Comparison of ENCODE assay signal across 8 mouse cellular contexts in the genomic region with DNA sequence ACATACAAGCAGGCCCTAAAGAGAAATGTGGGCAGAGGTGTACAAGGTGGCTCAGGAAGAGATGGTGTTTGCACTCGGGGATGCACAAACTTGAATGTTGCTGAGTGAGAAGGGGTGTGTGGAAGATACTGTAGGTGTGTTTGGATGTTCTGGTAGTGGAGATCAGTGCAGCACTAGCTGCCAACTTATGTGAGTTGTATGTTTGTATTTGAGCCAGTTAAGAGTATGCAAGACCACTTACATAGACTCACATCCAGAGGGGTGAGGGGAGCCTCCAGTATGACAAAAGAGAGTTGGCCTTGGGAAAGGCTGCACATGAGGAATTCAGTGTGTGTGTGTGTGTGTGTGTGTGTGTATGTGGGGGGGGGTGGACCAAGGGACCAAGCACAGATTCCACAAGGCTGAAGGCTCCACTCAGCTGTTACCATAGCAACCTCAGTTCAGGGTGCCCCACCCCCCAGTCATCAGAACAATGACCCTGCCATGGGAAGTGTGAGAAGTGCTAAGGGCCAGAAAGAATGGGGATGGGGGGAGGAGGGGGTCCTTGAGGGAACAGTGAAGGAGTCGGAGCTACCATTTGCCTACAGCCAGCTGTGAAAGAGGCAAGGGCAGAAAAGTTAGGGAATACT. TPM values are rescaled to one million over a fixed set of nuclear protein-coding genes. Genes with fewer than 3 reads are reported as not detected.
DNase-seq lines count a peak whose midpoint lies in the region; ATAC-seq and TF ChIP-seq lines count a peak whose summit lies in the region.

No protein-coding gene starts in this region.

- peak overlapping the region; percentile 28; the same call in 1 of the 2 replicates for H3K4me3 ChIP-seq in heart, embryonic 10.5 days
- no peak overlapping the region for H3K4me3 ChIP-seq in bone marrow macrophage, adult 2 months (ENCODE audit: insufficient read depth, low read length)
- peak overlapping the region; percentile 85 for H3K4me3 ChIP-seq in forebrain, embryonic 10.5 days
- no peak overlapping the region for H3K4me3 ChIP-seq in limb, embryonic 11.5 days (ENCODE audit: low read depth, low read length)
- no peak overlapping the region for H3K4me3 ChIP-seq in stomach, embryonic 16.5 days (replicated peaks; ENCODE audit: low read length)

- H3K9me3 ChIP-seq in heart, embryonic 10.5 days: no peaks in the 10 kb centered on the region
- H3K9me3 ChIP-seq in forebrain, embryonic 10.5 days: no peaks in the 10 kb centered on the region
- no peaks in the 10 kb centered on the region for H3K9me3 ChIP-seq in limb, embryonic 11.5 days (ENCODE audit: control insufficient read depth, low read length)
- no peaks in the 10 kb centered on the region for H3K9me3 ChIP-seq in stomach, embryonic 16.5 days (replicated peaks; ENCODE audit: control insufficient read depth, low read length)

- no peak for DNase-seq in heart, embryonic 10.5 days (ENCODE audit: low spot score)
- DNase-seq in heart, postnatal 25 days (ENCODE audit: low spot score): no peak
- DNase-seq in forebrain, embryonic 10.5 days (ENCODE audit: extremely low spot score, low spot score): peak; percentile 91
- no peak for DNase-seq in limb, embryonic 11.5 days (ENCODE audit: low spot score)
- no peak for DNase-seq in frontal cortex, postnatal 14 days (ENCODE audit: low spot score in 2 of 2)
- no peak for DNase-seq in gastrocnemius, postnatal 25 days

- TF ChIP-seq CTCF in bone marrow macrophage, adult 2 months (IDR thresholded peaks at IDR 0.05; ENCODE audit: low read depth, low read length): no peak

- 30% methylated on average over 2 of the region's 2 CpGs for WGBS in heart, embryonic 10.5 days
- WGBS in forebrain, embryonic 10.5 days: 13% methylated on average over 2 of the region's 2 CpGs
- WGBS in limb, embryonic 11.5 days: 22% methylated on average over 2 of the region's 2 CpGs
- 25% methylated on average over 2 of the region's 2 CpGs for WGBS in stomach, embryonic 16.5 days

- H3K27me3 ChIP-seq in heart, embryonic 10.5 days (ENCODE audit: insufficient read depth, poor library complexity, severe bottlenecking): no peaks in the 10 kb centered on the region
- H3K27me3 ChIP-seq in forebrain, embryonic 10.5 days (ENCODE audit: poor library complexity, severe bottlenecking): no peaks in the 10 kb centered on the region
- H3K27me3 ChIP-seq in limb, embryonic 11.5 days (ENCODE audit: control insufficient read depth, insufficient read depth, low read length): no peaks in the 10 kb centered on the region
- no peaks in the 10 kb centered on the region for H3K27me3 ChIP-seq in stomach, embryonic 16.5 days (ENCODE audit: control insufficient read depth, insufficient read depth, low read length)

- peaks cover 34% of the 10 kb centered on the region for H3K36me3 ChIP-seq in heart, embryonic 10.5 days
- H3K36me3 ChIP-seq in forebrain, embryonic 10.5 days (replicated peaks): peaks cover 42% of the 10 kb centered on the region
- H3K36me3 ChIP-seq in limb, embryonic 11.5 days (ENCODE audit: control insufficient read depth, insufficient read depth, low read length): peaks cover 10% of the 10 kb centered on the region; the same call in 1 of the 2 replicates
- H3K36me3 ChIP-seq in stomach, embryonic 16.5 days (ENCODE audit: control insufficient read depth, insufficient read depth, low read length): peaks cover 5% of the 10 kb centered on the region; the same call in 1 of the 2 replicates

- 0 out of 2 replicates have a peak, but pooled peaks have one; percentile 19 for ATAC-seq in limb, embryonic 11.5 days (ENCODE audit: insufficient number of reproducible peaks, low FRiP score, low TSS enrichment, low read depth)
- no peak for ATAC-seq in stomach, embryonic 16.5 days (ENCODE audit: insufficient read depth, low FRiP score)

- intact Hi-C loops in heart, postnatal 25 days (cut with DNase I): no loop called here

- peak overlapping the region; percentile 92 for H3K27ac ChIP-seq in heart, embryonic 10.5 days
- H3K27ac ChIP-seq in bone marrow macrophage, adult 2 months (ENCODE audit: insufficient read depth, low read depth, low read length): peak overlapping the region; percentile 3; the same call in 1 of the 2 replicates
- H3K27ac ChIP-seq in forebrain, embryonic 10.5 days: peak overlapping the region; percentile 96
- peak overlapping the region; percentile 86 for H3K27ac ChIP-seq in limb, embryonic 11.5 days (replicated peaks; ENCODE audit: low read depth, low read length)
- H3K27ac ChIP-seq in stomach, embryonic 16.5 days (ENCODE audit: low read length): peak overlapping the region; percentile 43

- TF ChIP-seq POLR2A in bone marrow macrophage, adult 2 months (IDR thresholded peaks at IDR 0.05; ENCODE audit: borderline replicate concordance, low read depth, low read length): no peak

- H3K4me1 ChIP-seq in heart, embryonic 10.5 days: peaks cover 67% of the 10 kb centered on the region
- H3K4me1 ChIP-seq in bone marrow macrophage, adult 2 months (ENCODE audit: control insufficient read depth, insufficient read depth, low read length): peaks cover 33% of the 10 kb centered on the region
- H3K4me1 ChIP-seq in forebrain, embryonic 10.5 days: peaks cover 82% of the 10 kb centered on the region
- H3K4me1 ChIP-seq in limb, embryonic 11.5 days (ENCODE audit: control insufficient read depth, insufficient read depth, low read length): peaks cover 50% of the 10 kb centered on the region
- H3K4me1 ChIP-seq in stomach, embryonic 16.5 days (ENCODE audit: control insufficient read depth, insufficient read depth, low read length): peaks cover 71% of the 10 kb centered on the region

- no peak overlapping the region for H3K9ac ChIP-seq in limb, embryonic 11.5 days (ENCODE audit: low read length)
- peak overlapping the region; percentile 32; the same call in 1 of the 2 replicates for H3K9ac ChIP-seq in stomach, embryonic 16.5 days (ENCODE audit: low read length)

- peak overlapping the region; percentile 1; the same call in 1 of the 2 replicates for H3K4me2 ChIP-seq in limb, embryonic 11.5 days (ENCODE audit: low read depth, severe bottlenecking)
- H3K4me2 ChIP-seq in stomach, embryonic 16.5 days (ENCODE audit: low read depth, low read length): peak overlapping the region; percentile 5; the same call in 1 of the 2 replicates

RNA-seq across cellular contexts. Expression of a gene that starts 3.6 kb away (rescaled TPM):
- polyA plus RNA-seq in heart, embryonic 10.5 days (2016; fragmentation: Nextera tagmentation; extraction: Ambion mirVana): 115 and 152 TPM in 2 replicates
- total RNA-seq in heart, postnatal 25 days (2021): 10 to 100 TPM; 65.8 to 70.5 TPM
- 249 and 256 TPM in 2 replicates for polyA plus RNA-seq in bone marrow macrophage, adult 2 months (2012; ENCODE audit: insufficient read depth, insufficient read length, missing spikeins)
- 282 and 292 TPM in 2 replicates for polyA plus RNA-seq in forebrain, embryonic 10.5 days (2016; fragmentation: Nextera tagmentation; extraction: Ambion mirVana)
- 81.9 and 82.3 TPM in 2 replicates for polyA plus RNA-seq in limb, embryonic 11.5 days (2014; fragmentation: Nextera tagmentation; extraction: Ambion mirVana)
- polyA plus RNA-seq in stomach, embryonic 16.5 days (2015; fragmentation: Nextera tagmentation; extraction: Ambion mirVana): 131 and 148 TPM in 2 replicates
- 10 to 100 TPM; 32.6 to 33.3 TPM for total RNA-seq in gastrocnemius, postnatal 25 days (2021)

RNA-seq across cellular contexts. Expression of a gene that starts 16.7 kb away (rescaled TPM):
- 225 and 307 TPM in 2 replicates for polyA plus RNA-seq in heart, embryonic 10.5 days (2016; fragmentation: Nextera tagmentation; extraction: Ambion mirVana)
- 10 to 100 TPM; 12.6 to 18.0 TPM for total RNA-seq in heart, postnatal 25 days (2021)
- not detected in 2 replicates for polyA plus RNA-seq in bone marrow macrophage, adult 2 months (2012; ENCODE audit: insufficient read depth, insufficient read length, missing spikeins)
- polyA plus RNA-seq in forebrain, embryonic 10.5 days (2016; fragmentation: Nextera tagmentation; extraction: Ambion mirVana): 0.69 and 0.99 TPM in 2 replicates
- polyA plus RNA-seq in limb, embryonic 11.5 days (2014; fragmentation: Nextera tagmentation; extraction: Ambion mirVana): 1.6 and 2.2 TPM in 2 replicates
- polyA plus RNA-seq in stomach, embryonic 16.5 days (2015; fragmentation: Nextera tagmentation; extraction: Ambion mirVana): 26.1 and 53.9 TPM in 2 replicates
- total RNA-seq in gastrocnemius, postnatal 25 days (2021): 1,000 to 10,000 TPM; 5,450 to 5,866 TPM

RNA-seq across cellular contexts. Expression of a gene that starts 55.1 kb away (rescaled TPM):
- 110 and 125 TPM in 2 replicates for polyA plus RNA-seq in heart, embryonic 10.5 days (2016; fragmentation: Nextera tagmentation; extraction: Ambion mirVana)
- total RNA-seq in heart, postnatal 25 days (2021): 100 to 1,000 TPM; 109 to 114 TPM
- 73.2 and 78.3 TPM in 2 replicates for polyA plus RNA-seq in bone marrow macrophage, adult 2 months (2012; ENCODE audit: insufficient read depth, insufficient read length, missing spikeins)
- 132 and 138 TPM in 2 replicates for polyA plus RNA-seq in forebrain, embryonic 10.5 days (2016; fragmentation: Nextera tagmentation; extraction: Ambion mirVana)
- polyA plus RNA-seq in limb, embryonic 11.5 days (2014; fragmentation: Nextera tagmentation; extraction: Ambion mirVana): 119 and 127 TPM in 2 replicates
- 120 and 123 TPM in 2 replicates for polyA plus RNA-seq in stomach, embryonic 16.5 days (2015; fragmentation: Nextera tagmentation; extraction: Ambion mirVana)
- total RNA-seq in gastrocnemius, postnatal 25 days (2021): 100 to 1,000 TPM; 131 to 159 TPM

RNA-seq across cellular contexts. Expression of a gene that starts 55.2 kb away (rescaled TPM):
- 0.09 and 0.12 TPM in 2 replicates for polyA plus RNA-seq in heart, embryonic 10.5 days (2016; fragmentation: Nextera tagmentation; extraction: Ambion mirVana)
- total RNA-seq in heart, postnatal 25 days (2021): not detected
- not detected in 2 replicates for polyA plus RNA-seq in bone marrow macrophage, adult 2 months (2012; ENCODE audit: insufficient read depth, insufficient read length, missing spikeins)
- not detected in 2 replicates for polyA plus RNA-seq in forebrain, embryonic 10.5 days (2016; fragmentation: Nextera tagmentation; extraction: Ambion mirVana)
- not detected in 2 replicates for polyA plus RNA-seq in limb, embryonic 11.5 days (2014; fragmentation: Nextera tagmentation; extraction: Ambion mirVana)
- polyA plus RNA-seq in stomach, embryonic 16.5 days (2015; fragmentation: Nextera tagmentation; extraction: Ambion mirVana): 0.04 TPM in 1 of 2 replicates, not detected in the other
- total RNA-seq in gastrocnemius, postnatal 25 days (2021): under 1 TPM; 0.59 to 0.88 TPM

RNA-seq across cellular contexts. Expression of a gene that starts 58.4 kb away (rescaled TPM):
- polyA plus RNA-seq in heart, embryonic 10.5 days (2016; fragmentation: Nextera tagmentation; extraction: Ambion mirVana): 30.1 and 33.2 TPM in 2 replicates
- 10 to 100 TPM in 1 of 2 experiments, 1 to 10 TPM in 1; 9.3 to 15.2 TPM for total RNA-seq in heart, postnatal 25 days (2021)
- polyA plus RNA-seq in bone marrow macrophage, adult 2 months (2012; ENCODE audit: insufficient read depth, insufficient read length, missing spikeins): 90.3 and 110 TPM in 2 replicates
- 53.0 and 55.4 TPM in 2 replicates for polyA plus RNA-seq in forebrain, embryonic 10.5 days (2016; fragmentation: Nextera tagmentation; extraction: Ambion mirVana)
- 31.9 and 35.4 TPM in 2 replicates for polyA plus RNA-seq in limb, embryonic 11.5 days (2014; fragmentation: Nextera tagmentation; extraction: Ambion mirVana)
- 27.8 and 35.0 TPM in 2 replicates for polyA plus RNA-seq in stomach, embryonic 16.5 days (2015; fragmentation: Nextera tagmentation; extraction: Ambion mirVana)
- total RNA-seq in gastrocnemius, postnatal 25 days (2021): 10 to 100 TPM in 1 of 2 experiments, 1 to 10 TPM in 1; 9.2 to 10.7 TPM

Comparison
In these comparisons a context has a peak if more than half of its experiments do, and no peak if none do; other contexts are left out.
1. H3K27ac ChIP-seq: peak in every context shown above with its lines; median percentile 96 in forebrain, embryonic 10.5 days; 92 in heart, embryonic 10.5 days; 86 in limb, embryonic 11.5 days; 43 in stomach, embryonic 16.5 days; 3 in bone marrow macrophage, adult 2 months.
2. H3K4me3 ChIP-seq: peak in heart, embryonic 10.5 days (single experiment) and forebrain, embryonic 10.5 days (single experiment); none in bone marrow macrophage, adult 2 months (single experiment), limb, embryonic 11.5 days (single experiment) and stomach, embryonic 16.5 days (single experiment).